Mouse (Mus musculus) neural tube, embryonic 15.5 days (tissue): ENCODE measurements at regions not wholly inside any gene's neighbourhood (a gene's known extent, or its start where the extent isn't known, plus 50 kb on each side); places are given as distances from the start of the nearest gene placed in this dataset.

Source experiments
- ATAC-seq: fragments of 200-750 bp; cut with Nextera tagmentation; 2 replicates; pipeline ENCODE4 v1.8.0; 2017; ENCODE audit warnings: mild to moderate bottlenecking, moderate TSS enrichment, moderate library complexity; ENCODE audit not compliant: low FRiP score
- H3K27ac ChIP-seq: fragments of 300-500 bp; sonication (generic); replicated peaks from 2 replicates; pipeline ENCODE4 v1.5.1; 2015; ENCODE audit warnings: mild to moderate bottlenecking, inconsistent platforms
- H3K27me3 ChIP-seq: fragments of 300-500 bp; sonication (generic); replicated peaks from 2 replicates; pipeline ENCODE4 v1.6.1; 2015; ENCODE audit warnings: inconsistent platforms
- H3K36me3 ChIP-seq: fragments of 300-500 bp; sonication (generic); 2 replicates; pipeline ENCODE4 v1.6.1; 2015; ENCODE audit warnings: inconsistent platforms
- H3K4me1 ChIP-seq: fragments of 300-500 bp; sonication (generic); 2 replicates; pipeline ENCODE4 v1.6.1; 2015; ENCODE audit warnings: inconsistent platforms
- H3K4me2 ChIP-seq: fragments of 300-500 bp; sonication (generic); 2 replicates; pipeline ENCODE4 v1.6.1; 2015; ENCODE audit warnings: inconsistent platforms, mild to moderate bottlenecking, moderate library complexity
- H3K4me3 ChIP-seq: fragments of 300-500 bp; sonication (generic); replicated peaks from 2 replicates; pipeline ENCODE4 v1.5.1; 2015; ENCODE audit warnings: mild to moderate bottlenecking, inconsistent platforms
- H3K9ac ChIP-seq: fragments of 300-500 bp; sonication (generic); replicated peaks from 2 replicates; pipeline ENCODE4 v1.6.1; 2015; ENCODE audit warnings: mild to moderate bottlenecking, inconsistent platforms
- H3K9me3 ChIP-seq: fragments of 300-500 bp; sonication (generic); replicated peaks from 2 replicates; pipeline ENCODE4 v1.6.1; 2016; ENCODE audit warnings: inconsistent platforms
- WGBS: fragments of 180-500 bp; shearing (Covaris S2); methylation state at CpG from one replicate; pipeline ENCODE4 v1.1.7; 2015; ENCODE audit warnings: mixed read lengths; 5-methylcytosine and 5-hydroxymethylcytosine counted together

GRCm38 (mm10) chr1:182690323-182690722 lies 58.7 kb downstream of the Ccdc185 start:
- Histone ChIP-seq H3K36me3 (no peaks in the 10 kb centered on the region), H3K4me1 (0 out of 2 replicates have a peak, but pooled peaks cover 8% of the 10 kb centered on the region), H3K9ac (no peak overlapping the region), H3K9me3 (no peaks in the 10 kb centered on the region), H3K27ac (no peak overlapping the region), H3K4me3 (no peak overlapping the region), H3K27me3 (no peaks in the 10 kb centered on the region), H3K4me2 (no peak overlapping the region)
- 78% methylated on average over 4 of the region's 4 CpGs for WGBS
- ATAC-seq = no peak

DNA sequence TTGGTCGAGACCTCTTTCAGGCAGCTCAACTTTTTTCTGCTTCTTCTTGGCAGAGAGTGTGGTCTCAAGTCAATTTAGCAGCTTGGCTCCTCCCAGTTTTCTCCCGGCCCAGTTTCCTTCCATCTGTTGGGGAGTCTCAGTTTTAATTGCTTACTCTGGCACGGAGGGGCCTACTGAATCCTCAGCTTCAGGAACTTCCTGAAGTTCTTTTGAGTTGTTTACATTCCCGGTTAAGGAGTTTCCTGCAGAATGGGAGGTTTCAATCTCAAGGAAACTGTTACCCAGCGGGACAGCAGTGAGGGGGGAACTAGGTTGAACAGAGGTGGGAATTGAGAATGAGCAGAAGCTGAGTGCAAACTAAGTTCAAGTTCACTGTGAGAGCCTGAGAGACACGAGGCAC lies 59.2 kb downstream of the Ccdc185 start:
- Histone ChIP-seq H3K4me1 (0 out of 2 replicates have a peak, but pooled peaks cover 8% of the 10 kb centered on the region), H3K4me3 (no peak overlapping the region), H3K9ac (no peak overlapping the region), H3K36me3 (no peaks in the 10 kb centered on the region), H3K27me3 (no peaks in the 10 kb centered on the region), H3K4me2 (no peak overlapping the region), H3K9me3 (no peaks in the 10 kb centered on the region), H3K27ac (no peak overlapping the region)
- 70% methylated on average over 6 of the region's 6 CpGs for WGBS
- ATAC-seq = no peak

- Histone ChIP-seq H3K4me3 (no peak overlapping the region), H3K27me3 (no peaks in the 10 kb centered on the region), H3K4me2 (no peak overlapping the region), H3K9ac (no peak overlapping the region), H3K9me3 (no peaks in the 10 kb centered on the region), H3K27ac (no peak overlapping the region), H3K36me3 (no peaks in the 10 kb centered on the region), H3K4me1 (peaks cover 19% of the 10 kb centered on the region)
- ATAC-seq = no peak
- 75% methylated on average over 5 of the region's 5 CpGs for WGBS
Observed at GRCm38 (mm10) chr1:182687146-182687545, 61.8 kb downstream of the Ccdc185 start.

GRCm38 (mm10) chr1:182686231-182686630 lies 62.7 kb downstream of the Ccdc185 start:
- ATAC-seq = no peak
- H3K9me3 ChIP-seq = no peaks in the 10 kb centered on the region
- no peak overlapping the region for H3K4me2 ChIP-seq
- WGBS = 37% methylated on average over 5 of the region's 5 CpGs
- H3K36me3 ChIP-seq = no peaks in the 10 kb centered on the region
- H3K4me1 ChIP-seq = peaks cover 19% of the 10 kb centered on the region
- H3K9ac ChIP-seq = no peak overlapping the region
- H3K27ac ChIP-seq = no peak overlapping the region
- no peaks in the 10 kb centered on the region for H3K27me3 ChIP-seq
- H3K4me3 ChIP-seq = no peak overlapping the region

DNA sequence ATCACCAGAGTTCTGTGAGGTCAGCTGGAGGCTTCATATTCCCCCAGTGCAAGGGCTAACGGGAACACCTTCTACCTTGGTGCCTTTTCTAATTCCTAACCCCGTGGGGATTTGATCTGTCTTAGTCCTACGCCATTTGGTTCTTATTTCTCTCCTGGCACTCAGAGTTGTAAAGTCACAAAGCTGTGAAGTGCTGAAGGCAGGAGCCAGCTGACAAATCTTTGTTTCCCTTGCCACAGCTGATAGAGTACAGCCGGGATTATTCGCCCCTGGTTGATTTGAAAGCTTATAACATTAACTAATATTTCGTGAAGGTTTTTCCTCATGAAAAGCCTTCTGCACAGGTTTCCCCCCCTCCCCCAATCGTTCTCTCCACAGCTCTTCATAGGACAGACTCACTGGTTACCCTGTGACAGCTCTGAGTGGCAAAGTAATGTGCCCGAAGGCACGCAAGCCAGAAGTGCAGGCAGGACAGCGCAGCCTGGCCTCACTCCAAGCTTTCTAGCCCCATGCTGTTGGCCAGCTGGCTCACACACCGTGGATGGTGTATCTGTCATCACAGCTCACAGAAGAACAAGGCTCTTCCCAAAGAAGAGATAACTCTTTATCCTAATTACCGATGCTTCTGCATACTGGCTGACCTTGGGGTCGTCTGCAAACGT lies 66.3 kb downstream of the Ccdc185 start:
- Histone ChIP-seq H3K36me3 (no peaks in the 10 kb centered on the region), H3K4me1 (peaks cover 19% of the 10 kb centered on the region), H3K9me3 (no peaks in the 10 kb centered on the region), H3K27me3 (no peaks in the 10 kb centered on the region), H3K27ac (0 out of 2 replicates have a peak overlapping the region, but pooled peaks have one; percentile 23), H3K9ac (no peak overlapping the region), H3K4me2 (0 out of 2 replicates have a peak overlapping the region, but pooled peaks have one; percentile 4), H3K4me3 (no peak overlapping the region)
- WGBS = 29% methylated on average over 14 of the region's 14 CpGs
- peak; percentile 55; the same call in 1 of the 2 replicates for ATAC-seq
